Mouse (Mus musculus) heart, adult 9 months (tissue): ENCODE data around the gene Kcnk1.
A peak's percentile ranks its signal among the peaks of the same experiment; 100 is the strongest.

ENCODE experiments used
- DNase-seq, 2 experiments: peaks; one replicate each; pipeline ENCODE4 v3.0.0; 2022; ENCODE audit warnings: low spot score in 2 of 2

Kcnk1 gene

DNA sequence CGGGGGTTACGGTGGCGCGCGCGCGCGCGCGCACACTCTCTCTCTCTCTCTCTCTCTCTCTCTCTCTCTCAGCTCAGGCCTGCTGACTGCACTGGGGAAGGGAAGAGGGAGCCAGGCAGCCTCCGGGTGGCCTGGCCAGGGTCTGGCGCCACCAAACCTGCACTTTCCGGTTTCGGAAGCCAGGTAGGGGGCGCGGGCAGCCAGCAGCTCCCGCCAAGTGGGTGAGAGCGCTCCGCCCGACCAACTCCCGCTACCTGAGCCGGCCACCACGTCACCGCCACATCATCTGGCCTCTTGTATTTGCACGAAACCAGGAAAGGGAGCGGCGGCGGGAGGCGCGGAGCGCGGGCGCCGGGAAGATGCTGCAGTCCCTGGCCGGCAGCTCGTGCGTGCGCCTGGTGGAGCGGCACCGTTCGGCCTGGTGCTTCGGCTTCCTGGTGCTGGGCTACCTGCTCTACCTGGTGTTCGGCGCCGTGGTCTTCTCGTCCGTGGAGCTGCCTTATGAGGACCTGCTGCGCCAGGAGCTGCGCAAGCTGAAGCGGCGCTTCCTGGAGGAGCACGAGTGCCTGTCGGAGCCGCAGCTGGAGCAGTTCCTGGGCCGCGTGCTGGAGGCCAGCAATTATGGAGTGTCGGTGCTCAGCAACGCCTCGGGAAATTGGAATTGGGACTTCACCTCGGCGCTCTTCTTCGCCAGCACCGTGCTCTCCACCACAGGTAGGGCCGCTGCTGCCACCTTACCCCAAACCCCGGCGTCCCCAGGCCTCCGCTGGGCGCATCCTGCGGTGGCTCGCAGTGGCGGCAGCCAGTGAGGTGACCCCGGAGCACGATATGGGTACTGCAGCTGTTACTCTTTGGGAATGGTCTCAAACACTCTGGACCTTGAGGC is at the start of gene Kcnk1:
TSS of gene Kcnk1 (plus strand) at position 70 of the 886 bp plus-strand sequence.
- no peak for DNase-seq

DNA sequence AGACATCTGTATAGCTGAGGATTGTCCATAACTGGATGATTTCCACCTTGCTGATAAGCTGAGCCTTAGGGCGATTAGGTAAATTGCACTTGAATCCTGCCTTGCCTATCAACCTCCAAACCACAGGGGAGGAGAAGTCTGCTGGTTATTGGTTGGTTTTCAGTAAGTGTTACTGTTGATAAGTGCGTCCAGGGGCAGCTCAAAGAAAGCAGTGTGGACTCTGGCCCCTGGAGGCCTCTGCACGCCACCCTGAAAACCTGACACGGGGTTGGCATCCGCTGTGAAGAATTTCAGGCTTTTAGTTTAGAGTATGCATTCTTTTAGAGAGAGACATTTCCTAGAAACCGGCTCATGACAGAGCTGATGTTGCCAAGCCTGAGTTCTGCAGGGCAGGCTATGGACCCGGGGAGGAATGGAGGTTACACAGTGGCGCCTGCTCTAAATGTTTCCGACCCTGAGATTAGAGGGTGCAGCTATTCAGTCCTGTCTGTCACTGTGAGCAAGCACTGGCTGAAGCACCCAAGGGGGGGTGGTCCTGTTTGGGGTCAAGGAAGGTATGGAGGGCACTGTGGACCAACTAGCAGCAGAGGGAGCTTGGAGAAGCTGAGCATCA is 46.2 kb upstream of the Kcnk1 start:
- no peak for DNase-seq

DNA sequence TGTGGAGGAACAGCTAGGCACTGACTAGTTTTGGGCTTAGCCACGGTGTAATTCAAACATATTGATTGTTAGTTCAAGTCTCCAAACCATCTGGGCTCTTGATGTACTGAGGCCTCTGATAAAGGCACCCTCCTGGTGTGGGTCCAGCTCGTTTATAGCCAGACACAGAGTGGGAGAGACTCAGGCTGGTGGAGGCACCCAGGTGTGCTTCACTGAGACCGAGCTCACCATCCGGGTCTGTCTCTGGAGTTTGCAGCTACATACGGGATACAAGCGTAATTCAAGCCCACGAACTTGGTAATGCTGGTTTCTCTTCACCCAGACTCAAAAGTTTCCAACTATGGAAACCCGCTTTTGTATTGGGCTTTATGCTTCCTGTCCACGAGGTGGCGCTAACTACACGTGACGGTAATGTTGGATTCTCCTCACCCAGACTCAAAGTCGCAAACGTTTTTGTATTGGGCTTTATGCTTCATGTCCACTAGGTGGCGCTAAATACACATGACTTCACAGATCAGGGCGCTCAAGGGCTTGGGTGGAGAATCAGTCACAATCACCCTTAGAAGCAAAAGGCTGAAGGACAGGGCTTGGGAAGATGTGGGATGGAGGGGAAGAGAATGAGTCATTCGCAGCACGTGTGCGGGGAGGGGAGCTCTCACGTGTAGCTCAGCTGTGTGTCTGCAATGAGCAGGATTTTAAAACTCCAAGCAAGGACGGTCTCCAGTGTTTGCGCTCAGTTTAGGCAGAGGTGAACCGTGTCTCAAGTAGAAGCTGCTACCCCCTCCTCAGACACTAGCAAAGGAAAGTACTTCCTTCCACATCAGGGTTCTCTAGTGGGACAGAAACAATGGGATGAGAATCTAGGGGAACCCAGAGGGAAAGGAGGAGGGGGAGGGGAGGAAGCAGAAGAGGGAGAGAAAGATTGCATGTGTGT is 44.7 kb upstream of the Kcnk1 start:
- DNase-seq, result peak; percentile 80 to 84

DNA sequence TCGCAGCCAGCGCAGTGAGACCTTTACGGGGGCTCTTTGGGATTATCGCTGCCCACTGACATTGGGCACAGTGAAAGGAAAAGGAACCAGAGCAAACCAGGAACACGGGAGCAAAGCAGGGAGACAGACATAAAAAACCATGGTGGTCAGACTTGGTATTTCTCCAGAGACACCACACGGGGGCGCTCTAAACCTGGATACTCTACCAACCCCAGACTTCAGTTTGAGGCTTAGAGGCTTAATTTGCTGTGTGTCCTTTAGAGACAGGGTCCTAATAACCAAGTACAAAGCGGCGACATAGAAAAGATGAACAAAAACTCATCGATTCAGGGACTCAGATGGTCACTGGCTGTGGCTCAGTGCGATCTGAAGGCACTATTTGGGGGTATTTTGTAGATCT is 39.3 kb upstream of the Kcnk1 start:
- no peak for DNase-seq

DNA sequence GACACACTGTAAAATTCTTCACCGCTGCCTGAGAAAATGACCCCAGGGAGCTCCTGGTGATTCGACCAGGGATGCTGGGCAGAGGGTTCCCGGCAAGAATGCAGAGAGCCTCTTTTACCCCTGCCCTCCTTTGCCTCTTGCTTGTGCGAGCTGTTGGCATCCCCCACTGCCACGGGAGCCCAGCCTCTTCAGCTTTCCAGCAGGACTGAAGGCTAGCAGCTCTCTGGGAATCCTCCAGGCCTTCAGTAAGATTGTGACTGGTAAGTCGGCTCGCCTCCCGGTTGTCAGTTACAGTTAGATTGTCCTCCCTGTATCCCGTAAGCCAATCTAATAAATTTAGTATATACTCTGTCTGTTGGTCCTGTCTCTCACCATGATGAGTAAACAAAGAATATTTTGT is 38.2 kb upstream of the Kcnk1 start:
- DNase-seq, result no peak

DNA sequence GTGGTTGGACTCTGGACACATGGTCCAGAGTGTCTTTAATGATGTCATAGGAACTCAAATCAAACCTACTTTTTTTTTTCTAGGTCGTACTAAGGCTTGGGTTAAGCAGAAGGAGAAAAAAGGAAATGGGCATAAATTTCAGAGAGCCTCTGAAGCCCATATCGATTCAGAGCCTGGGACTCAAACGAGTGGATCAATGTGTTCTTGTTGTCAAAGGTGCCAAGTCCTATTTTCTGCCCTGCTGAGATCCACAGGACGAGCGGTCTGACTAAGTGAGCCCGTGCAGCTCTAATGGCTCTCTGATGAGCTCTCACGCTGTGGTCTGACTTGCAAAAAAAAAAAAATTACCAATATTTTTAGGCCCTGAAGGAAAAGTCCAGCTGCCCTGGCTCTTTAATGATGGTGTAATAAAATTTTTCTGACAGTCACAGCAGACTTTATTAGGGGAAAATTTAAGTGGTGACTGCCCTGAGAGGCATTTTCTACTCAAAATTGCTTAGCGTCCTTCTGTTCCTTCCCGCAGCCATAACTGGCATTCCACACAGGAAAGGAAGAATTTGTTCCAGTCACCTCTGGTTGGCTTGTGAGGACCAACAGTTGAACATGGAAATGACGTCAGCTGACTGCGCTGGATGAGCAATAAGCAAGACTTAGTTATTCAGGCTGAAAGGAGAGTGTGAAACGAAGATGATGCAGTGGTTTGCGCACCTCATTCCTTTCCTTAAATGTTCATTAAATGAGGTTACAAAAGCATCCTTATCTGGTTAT is 37.6 kb upstream of the Kcnk1 start:
- DNase-seq, result no peak

DNA sequence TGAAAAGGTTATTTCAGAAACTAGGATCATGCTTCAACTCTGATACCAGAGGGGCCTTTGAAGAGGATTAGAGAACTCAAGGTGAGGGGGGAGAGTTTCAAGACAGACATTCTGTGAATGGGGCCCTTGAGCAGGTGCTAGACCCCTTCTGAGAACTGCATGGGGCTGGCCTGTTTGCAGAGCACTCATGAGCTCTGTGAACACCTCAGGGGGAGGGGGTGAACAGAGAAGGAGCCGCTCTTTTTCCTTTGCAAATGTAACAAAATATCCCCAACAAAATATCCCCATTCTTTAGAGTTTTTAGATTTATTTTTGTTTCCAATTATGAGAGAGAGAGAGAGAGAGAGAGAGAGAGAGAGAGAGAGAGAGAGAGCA is 37.0 kb upstream of the Kcnk1 start:
- no peak for DNase-seq

DNA sequence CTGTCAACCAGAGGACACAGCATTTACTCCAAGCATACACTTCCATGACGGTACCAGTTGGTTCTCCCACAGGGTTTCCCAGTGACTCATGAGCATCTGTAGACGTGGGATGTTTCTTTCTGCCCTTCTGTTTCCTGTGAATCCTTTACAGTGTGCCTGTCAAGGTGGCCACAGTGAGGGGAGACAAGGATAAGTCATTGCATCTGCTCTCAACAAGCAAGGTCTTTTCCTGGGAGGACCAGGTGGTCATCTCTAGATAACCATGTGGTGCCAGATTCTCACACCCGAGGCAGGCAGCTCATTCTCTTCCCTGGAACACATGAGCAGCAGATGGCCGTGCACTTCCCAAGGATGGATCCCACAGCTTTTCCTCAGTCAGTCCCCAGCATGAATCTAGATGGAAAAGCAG is 35.6 kb upstream of the Kcnk1 start:
- DNase-seq, result no peak

DNA sequence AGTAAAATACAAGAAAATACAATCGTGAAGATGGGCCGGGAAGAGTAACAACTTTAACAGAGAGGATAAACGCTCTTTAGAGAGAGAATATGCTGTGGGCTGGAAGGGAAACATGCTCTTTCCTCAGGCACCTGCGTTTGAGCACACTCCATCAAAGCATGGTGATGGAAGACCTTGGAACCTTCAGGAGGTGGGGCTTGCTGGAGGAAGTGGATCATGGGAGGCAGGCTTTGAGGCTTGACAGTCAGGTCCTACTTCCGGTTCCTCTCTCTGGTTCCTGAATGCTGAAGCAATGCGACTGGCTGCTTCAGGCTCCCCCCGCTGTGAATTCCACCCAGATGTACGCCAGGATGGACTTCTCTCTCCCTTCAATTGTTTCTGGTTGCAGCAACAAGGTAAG is 34.9 kb upstream of the Kcnk1 start:
- no peak for DNase-seq

DNA sequence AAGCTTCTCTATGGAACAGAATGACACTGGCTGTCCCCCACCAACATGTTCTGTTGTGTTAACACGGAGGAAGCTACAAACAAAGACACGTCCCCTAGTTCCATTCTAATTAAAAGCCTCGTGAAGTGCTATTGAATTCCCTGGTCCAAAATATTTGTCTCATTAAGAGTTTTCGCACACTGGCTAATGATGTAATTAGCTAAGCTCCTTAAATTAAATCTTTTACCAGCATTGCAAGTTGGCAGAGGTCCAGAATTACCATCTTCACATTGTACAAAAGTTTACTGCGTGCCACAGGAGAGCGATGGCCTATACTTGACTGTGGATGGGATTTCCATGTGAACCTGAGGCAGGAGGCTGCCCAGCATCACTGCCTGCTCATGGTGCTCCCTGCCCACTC is 33.2 kb upstream of the Kcnk1 start:
- no peak for DNase-seq

DNA sequence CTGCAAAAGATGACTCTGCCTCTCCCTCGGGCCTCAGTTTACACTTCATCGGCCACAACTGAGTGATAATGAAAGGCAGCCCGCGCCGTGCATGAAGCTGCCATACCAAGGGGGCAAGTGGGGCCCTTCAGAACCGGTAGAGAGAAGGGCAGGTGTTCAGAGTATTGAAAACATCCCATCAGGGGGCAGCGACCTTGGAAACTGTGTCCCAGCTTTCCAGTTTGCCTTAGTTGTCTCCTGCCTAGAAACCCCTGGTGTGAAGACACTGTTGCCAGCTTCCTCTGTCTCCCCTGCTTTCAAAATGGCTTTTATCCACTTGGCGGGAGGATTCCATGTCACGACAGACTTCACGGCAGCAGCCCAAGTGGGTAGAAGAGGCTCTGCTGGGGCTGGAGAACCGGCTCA is 31.2 kb upstream of the Kcnk1 start:
- no peak for DNase-seq

DNA sequence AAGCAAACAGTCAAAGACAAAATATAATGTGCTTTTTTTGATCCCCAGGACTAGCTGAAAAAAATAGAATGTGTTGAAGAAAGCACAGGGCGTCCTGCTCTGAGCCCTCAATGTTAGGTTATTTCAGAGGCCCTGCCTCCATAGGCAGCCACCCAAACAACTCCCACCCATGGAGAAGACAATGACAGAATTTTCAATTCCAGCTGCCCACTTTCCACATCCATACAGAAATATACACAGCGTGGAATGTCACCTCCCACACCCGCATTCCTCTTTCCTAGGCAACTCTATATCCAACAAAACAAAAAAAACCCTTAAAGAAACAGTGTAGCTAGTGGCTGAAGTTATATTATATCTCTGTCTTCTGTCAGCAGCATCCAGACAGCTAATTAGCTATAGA is 23.6 kb upstream of the Kcnk1 start:
- DNase-seq, result no peak

DNA sequence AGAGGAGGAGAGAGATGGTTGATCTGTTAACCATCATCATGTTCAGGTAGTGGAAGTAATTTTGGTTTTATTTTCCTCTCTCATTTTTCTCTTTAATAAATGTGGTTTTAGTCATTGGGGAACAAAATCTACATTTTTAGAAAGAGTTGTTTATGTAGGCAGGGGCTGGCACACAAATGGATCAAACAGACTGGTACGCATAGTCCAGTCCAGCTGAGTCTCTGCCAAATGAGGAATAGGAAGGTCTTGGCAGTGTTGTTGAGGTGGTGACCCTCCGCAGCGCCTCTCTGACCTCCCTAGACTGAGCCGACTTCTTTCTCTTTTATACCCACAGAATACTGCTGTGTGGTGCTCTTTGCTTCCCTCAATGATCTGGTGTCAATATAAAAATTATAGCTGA is 19.0 kb upstream of the Kcnk1 start:
- DNase-seq, result no peak

DNA sequence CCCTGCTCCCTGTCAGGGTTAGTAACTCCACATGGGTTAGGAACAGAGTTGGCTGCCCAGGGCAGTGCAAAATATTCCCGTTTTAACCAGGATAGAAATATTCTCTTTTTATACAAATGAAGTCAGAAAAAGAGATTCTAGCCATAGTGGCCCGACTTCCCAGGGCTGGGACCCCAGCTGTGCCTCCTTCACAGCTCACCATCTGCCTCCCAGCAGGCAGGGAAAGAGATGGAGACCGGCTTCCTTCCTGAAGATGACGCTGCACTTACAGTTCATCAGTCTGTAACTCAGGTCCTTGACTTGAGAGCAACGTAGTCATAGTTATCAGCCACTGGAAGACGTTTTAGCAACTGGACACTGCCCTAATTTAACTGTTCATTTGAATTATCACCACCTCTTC is 14.1 kb upstream of the Kcnk1 start:
- DNase-seq, result no peak

DNA sequence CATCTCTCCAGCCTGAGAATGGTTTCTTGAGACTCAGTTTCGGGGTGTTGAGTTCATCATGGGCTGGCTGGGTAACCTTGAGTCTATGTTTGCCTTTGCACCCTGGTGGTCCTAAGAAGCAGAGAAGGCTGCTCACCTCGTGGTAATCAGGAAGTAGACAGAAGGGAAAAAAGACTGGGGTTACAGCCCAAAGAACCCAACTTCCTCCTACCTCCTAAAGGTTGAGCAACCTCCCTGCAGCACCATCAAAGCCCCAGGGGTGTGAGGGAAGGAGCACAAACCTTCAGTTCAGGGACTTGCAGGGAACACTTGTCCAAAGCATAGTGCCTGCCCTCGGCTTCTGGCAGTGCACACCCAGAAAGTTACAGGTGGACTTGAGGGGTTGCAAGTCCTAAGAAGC is 11.5 kb upstream of the Kcnk1 start:
- DNase-seq, result no peak

DNA sequence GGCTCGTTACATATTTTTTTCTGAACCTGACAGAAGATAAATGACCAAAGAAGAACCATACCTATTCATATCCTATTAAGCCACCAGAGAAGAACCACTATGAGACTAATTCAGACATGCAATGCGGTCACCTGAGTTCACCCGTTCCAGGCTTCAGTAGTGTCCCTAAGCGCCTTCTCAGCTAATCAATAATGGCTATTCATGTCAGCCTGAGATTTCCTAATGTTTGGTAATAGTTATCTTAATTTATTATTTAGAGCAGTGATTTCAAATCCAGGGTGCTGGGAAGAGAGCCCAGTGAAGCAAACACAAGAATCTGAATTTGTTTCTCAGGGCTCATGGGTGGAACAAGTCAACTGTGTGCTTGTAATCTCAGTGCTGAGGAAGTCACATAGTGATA is 10.8 kb upstream of the Kcnk1 start:
- DNase-seq, result no peak

DNA sequence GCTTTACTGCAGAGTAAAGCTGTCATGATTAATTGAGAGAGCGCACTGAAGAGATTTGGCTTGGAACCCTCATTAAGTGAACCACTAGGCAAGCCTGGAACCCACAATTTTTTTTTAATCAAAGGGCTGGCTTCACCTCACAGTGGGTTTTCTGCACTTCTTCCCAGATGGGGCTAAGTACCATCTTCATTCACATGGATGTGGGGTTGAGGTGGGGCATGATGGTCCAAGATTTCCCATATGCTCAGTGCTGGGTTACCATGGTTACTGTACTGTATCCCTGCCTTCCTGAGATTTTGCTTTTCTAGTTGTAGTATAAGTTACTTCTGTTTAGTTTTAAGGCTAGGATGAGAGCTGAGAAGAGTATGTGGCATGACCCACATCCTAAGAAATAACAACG is 9.6 kb upstream of the Kcnk1 start:
- no peak for DNase-seq

DNA sequence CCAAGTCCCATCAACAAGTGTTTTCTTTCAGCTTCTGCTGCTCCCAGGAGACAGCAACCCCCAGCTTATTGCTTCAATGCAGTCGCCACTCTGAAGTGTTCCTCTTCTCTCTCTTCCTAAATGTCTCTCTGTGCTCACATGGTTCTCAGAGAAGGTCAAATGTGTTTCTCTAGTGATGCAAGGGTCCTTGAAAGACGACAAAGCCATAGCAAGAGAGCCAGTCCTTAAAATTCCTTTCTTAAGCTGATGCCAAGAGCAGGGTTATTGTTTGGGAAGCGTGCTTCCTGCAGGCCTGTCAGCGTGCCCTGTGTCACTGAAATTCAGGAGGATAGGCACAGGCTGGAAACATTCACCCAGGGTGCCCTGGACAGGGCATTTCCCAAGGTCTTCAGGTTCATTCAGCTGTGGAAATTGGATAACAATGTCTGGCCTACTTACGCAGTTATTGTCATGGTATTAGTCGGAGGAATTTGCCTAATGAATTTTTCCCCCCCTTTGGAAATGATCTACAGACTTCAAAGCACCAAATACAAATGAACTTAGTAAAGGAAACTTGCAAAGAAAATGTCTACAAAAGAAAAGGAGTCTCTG is 7.9 kb upstream of the Kcnk1 start:
- DNase-seq, result no peak

DNA sequence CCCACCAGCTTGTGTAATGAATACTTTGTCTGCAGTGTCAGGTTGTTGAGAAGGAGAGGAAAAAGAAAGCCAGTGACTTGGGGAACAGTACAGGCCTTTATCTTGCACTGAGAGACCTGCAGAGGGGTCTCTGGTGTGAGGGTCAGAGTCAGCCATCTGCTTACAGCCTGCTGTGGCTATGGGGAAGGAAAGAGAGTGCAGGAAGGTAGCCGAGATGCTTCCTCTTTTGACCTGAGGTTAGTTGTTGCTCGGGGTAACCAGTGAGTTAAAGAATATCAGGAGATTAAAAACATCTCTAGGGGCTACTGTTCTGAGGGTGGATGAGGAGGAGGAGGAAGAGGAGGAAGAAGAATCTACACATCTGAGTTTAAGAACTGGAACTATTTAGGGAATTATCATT is 7.0 kb upstream of the Kcnk1 start:
- DNase-seq, result no peak

DNA sequence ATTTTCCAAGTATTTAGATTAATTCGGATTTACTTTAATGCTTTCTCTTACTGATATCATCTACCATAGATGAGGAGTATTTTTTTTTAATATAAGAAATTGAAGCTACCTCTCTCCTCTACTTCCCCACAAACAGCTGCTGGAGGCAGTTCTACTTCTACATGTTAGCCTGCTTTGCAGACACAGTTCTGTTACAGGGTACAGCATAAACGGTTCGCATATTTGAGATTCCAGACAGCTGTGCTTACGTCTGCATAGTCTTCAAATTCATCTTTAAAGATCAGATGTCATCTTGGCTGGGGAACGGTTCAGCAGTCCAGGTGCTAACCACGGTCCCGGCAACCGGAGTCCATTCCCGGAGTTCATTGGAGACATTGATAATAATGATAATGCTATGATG is 1.3 kb upstream of the Kcnk1 start:
- no peak for DNase-seq
